Mouse (Mus musculus): ENCODE results near the gene Smad1. TPM values are rescaled to one million over a fixed set of nuclear protein-coding genes. Genes with fewer than 3 reads are reported as not detected.

Smad1 gene
- total and polyA plus RNA-seq, 2 experiments from 2014 or later = 49.1 to 77.2 TPM

- H3K4me3 ChIP-seq (ENCODE audit: low read length) = no peak overlapping the region
- ATAC-seq (no peak), DNase-seq (ENCODE audit: low spot score) (no peak)
- no peaks in the 10 kb centered on the region for H3K27me3 ChIP-seq (ENCODE audit: insufficient read depth, low read length)
- no peaks in the 10 kb centered on the region for H3K36me3 ChIP-seq (ENCODE audit: insufficient read depth, low read length)
- H3K4me2 ChIP-seq (ENCODE audit: low read depth, low read length) = no peak overlapping the region
- H3K9ac ChIP-seq (replicated peaks; ENCODE audit: low read length) = no peak overlapping the region
- no peak overlapping the region for H3K27ac ChIP-seq
- H3K4me1 ChIP-seq (ENCODE audit: insufficient read depth, low read length) = no peaks in the 10 kb centered on the region
- H3K9me3 ChIP-seq (ENCODE audit: low read length) = no peaks in the 10 kb centered on the region
- 68% methylated on average over 6 of the region's 6 CpGs for WGBS
- TF ChIP-seq CTCF (IDR thresholded peaks at IDR 0.05; ENCODE audit: low read depth) = no peak
These were observed 5.7 kb upstream of the Smad1 start for GRCm38 (mm10) chr8:79404895-79405557.

DNA sequence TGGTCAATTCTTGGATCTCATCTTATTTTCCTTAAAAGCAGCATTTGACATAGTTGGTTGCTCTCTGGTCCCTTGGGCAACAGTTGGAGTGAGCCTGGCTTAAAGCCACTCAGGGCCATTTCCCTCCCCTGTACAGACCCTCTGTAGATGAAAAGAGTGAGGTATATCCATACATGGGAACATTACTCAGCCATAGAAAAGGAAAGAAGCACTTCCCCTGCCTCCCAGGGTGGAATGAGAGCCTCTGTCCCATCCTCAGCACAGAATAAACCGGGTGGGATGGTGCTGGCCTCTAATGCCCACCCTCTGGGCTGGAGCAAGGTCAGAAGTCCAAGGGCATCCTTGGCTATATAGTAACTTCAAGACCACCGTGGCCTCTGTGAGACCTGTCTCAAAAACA lies 1.4 kb upstream of the Smad1 start:
- Histone ChIP-seq H3K27ac (no peak overlapping the region), H3K4me3 (ENCODE audit: low read length) (no peak overlapping the region), H3K27me3 (ENCODE audit: insufficient read depth, low read length) (no peaks in the 10 kb centered on the region), H3K4me2 (ENCODE audit: low read depth, low read length) (no peak overlapping the region), H3K9ac (replicated peaks; ENCODE audit: low read length) (no peak overlapping the region), H3K9me3 (ENCODE audit: low read length) (no peaks in the 10 kb centered on the region), H3K36me3 (ENCODE audit: insufficient read depth, low read length) (no peaks in the 10 kb centered on the region), H3K4me1 (ENCODE audit: insufficient read depth, low read length) (no peaks in the 10 kb centered on the region)
- ATAC-seq (no peak), DNase-seq (ENCODE audit: low spot score) (no peak)
- WGBS = 74% methylated on average over 2 of the region's 2 CpGs
- no peak for TF ChIP-seq CTCF (IDR thresholded peaks at IDR 0.05; ENCODE audit: low read depth)

- WGBS = under 1% methylated on average over 61 of the region's 68 CpGs
- peak; percentile 59 for ATAC-seq
These were observed 902 bp downstream of the Smad1 start for GRCm38 (mm10) chr8:79398251-79398981.

GRCm38 (mm10) chr8:79397705-79398250 lies 1.5 kb downstream of the Smad1 start:
- Histone ChIP-seq H3K27ac (peak overlapping the region; percentile 98), H3K4me3 (ENCODE audit: low read length) (peak overlapping the region; percentile 98), H3K9me3 (ENCODE audit: low read length) (no peaks in the 10 kb centered on the region), H3K4me2 (ENCODE audit: low read depth, low read length) (peak overlapping the region; percentile 65), H3K27me3 (ENCODE audit: insufficient read depth, low read length) (no peaks in the 10 kb centered on the region), H3K9ac (replicated peaks; ENCODE audit: low read length) (peak overlapping the region; percentile 98), H3K4me1 (ENCODE audit: insufficient read depth, low read length) (peaks cover 5% of the 10 kb centered on the region; the same call in 1 of the 2 replicates), H3K36me3 (ENCODE audit: insufficient read depth, low read length) (no peaks in the 10 kb centered on the region)
- peak; percentile 52 for DNase-seq (ENCODE audit: low spot score)
- TF ChIP-seq CTCF (IDR thresholded peaks at IDR 0.05; ENCODE audit: low read depth) = no peak
- no peak for ATAC-seq
- 8% methylated on average over 7 of the region's 7 CpGs for WGBS

More at GRCm38 (mm10) chr8:79398251-79398981, 902 bp downstream of the Smad1 start:
- H3K4me2 ChIP-seq (ENCODE audit: low read depth, low read length) = peak overlapping the region; percentile 65
- peak overlapping the region; percentile 98 for H3K4me3 ChIP-seq (ENCODE audit: low read length)
- no peaks in the 10 kb centered on the region for H3K4me1 ChIP-seq (ENCODE audit: insufficient read depth, low read length)
- no peak for TF ChIP-seq CTCF (IDR thresholded peaks at IDR 0.05; ENCODE audit: low read depth)
- peak; percentile 75 for DNase-seq (ENCODE audit: low spot score)
- H3K9ac ChIP-seq (replicated peaks; ENCODE audit: low read length) = peak overlapping the region; percentile 98
- no peaks in the 10 kb centered on the region for H3K27me3 ChIP-seq (ENCODE audit: insufficient read depth, low read length)
- no peaks in the 10 kb centered on the region for H3K9me3 ChIP-seq (ENCODE audit: low read length)
- peak overlapping the region; percentile 98 for H3K27ac ChIP-seq
- H3K36me3 ChIP-seq (ENCODE audit: insufficient read depth, low read length) = no peaks in the 10 kb centered on the region

DNA sequence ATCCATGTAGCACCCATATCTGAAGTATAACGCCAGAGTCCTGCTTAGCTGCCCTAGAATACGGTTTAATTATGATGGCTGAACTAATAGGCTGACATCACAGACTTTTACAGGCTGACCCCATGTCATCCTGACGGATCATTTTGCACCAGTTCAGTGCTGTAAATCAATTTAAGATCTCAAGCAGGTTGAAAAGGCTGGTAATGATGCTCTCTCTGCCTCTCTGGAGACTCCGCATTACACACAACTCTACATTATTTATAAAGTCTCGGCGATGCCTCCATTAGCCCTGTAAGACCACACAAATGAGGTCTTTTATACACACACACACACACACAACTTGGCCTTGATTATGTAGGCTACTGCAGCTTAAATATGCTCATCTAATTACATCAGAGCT lies 2.4 kb downstream of the Smad1 start:
- Histone ChIP-seq H3K27ac (peak overlapping the region; percentile 42), H3K9me3 (ENCODE audit: low read length) (no peaks in the 10 kb centered on the region), H3K27me3 (ENCODE audit: insufficient read depth, low read length) (no peaks in the 10 kb centered on the region), H3K36me3 (ENCODE audit: insufficient read depth, low read length) (no peaks in the 10 kb centered on the region), H3K4me1 (ENCODE audit: insufficient read depth, low read length) (peaks cover 7% of the 10 kb centered on the region; the same call in 1 of the 2 replicates), H3K9ac (replicated peaks; ENCODE audit: low read length) (peak overlapping the region; percentile 98), H3K4me3 (ENCODE audit: low read length) (peak overlapping the region; percentile 98), H3K4me2 (ENCODE audit: low read depth, low read length) (peak overlapping the region; percentile 65)
- WGBS = 43% methylated on average over 6 of the region's 6 CpGs
- DNase-seq (ENCODE audit: low spot score) (no peak), ATAC-seq (no peak)
- TF ChIP-seq CTCF (IDR thresholded peaks at IDR 0.05; ENCODE audit: low read depth) = no peak

GRCm38 (mm10) chr8:79394009-79394408 lies 5.3 kb downstream of the Smad1 start:
- Histone ChIP-seq H3K9ac (replicated peaks; ENCODE audit: low read length) (no peak overlapping the region), H3K9me3 (ENCODE audit: low read length) (no peaks in the 10 kb centered on the region), H3K27me3 (ENCODE audit: insufficient read depth, low read length) (no peaks in the 10 kb centered on the region), H3K4me2 (ENCODE audit: low read depth, low read length) (no peak overlapping the region), H3K4me3 (ENCODE audit: low read length) (no peak overlapping the region), H3K4me1 (ENCODE audit: insufficient read depth, low read length) (peaks cover 7% of the 10 kb centered on the region; the same call in 1 of the 2 replicates), H3K36me3 (ENCODE audit: insufficient read depth, low read length) (no peaks in the 10 kb centered on the region), H3K27ac (no peak overlapping the region)
- WGBS = 74% methylated on average over 9 of the region's 9 CpGs
- ATAC-seq (no peak), DNase-seq (ENCODE audit: low spot score) (no peak)
- TF ChIP-seq CTCF (IDR thresholded peaks at IDR 0.05; ENCODE audit: low read depth) = no peak
